Mouse (Mus musculus): Measurements from ENCODE around the gene Tmigd3. TPM values are rescaled to one million over a fixed set of nuclear protein-coding genes. Genes with fewer than 3 reads are reported as not detected.

Gene Tmigd3
- polyA plus RNA-seq, 1 experiment from 2014 or later = 0.44 TPM

DNA sequence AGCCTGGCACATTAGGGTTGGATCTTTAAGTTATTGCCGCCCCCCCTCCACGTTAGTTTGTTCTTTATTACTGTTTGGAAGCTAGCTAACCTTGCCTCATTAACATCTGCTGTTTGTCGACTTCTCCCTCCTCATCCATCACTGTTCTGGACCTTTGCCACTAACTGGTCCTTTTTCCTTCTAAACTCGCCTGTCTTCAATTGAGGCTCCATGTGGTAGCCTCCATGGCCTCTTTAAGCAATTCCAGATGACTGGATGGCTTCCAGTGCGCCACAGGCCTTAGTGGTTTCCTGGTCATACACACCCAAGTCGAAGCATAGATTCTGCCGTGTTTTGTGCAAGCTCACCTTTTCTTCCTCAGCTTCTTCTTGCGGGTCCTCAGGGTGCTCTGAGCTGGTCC is 16.9 kb upstream of the Tmigd3 start:
- WGBS = 73% methylated on average over 8 of the region's 8 CpGs
- H3K9me3 ChIP-seq (ENCODE audit: control insufficient read depth) = no peaks in the 10 kb centered on the region
- H3K27ac ChIP-seq (ENCODE audit: low read depth, low read length) = no peak overlapping the region

DNA sequence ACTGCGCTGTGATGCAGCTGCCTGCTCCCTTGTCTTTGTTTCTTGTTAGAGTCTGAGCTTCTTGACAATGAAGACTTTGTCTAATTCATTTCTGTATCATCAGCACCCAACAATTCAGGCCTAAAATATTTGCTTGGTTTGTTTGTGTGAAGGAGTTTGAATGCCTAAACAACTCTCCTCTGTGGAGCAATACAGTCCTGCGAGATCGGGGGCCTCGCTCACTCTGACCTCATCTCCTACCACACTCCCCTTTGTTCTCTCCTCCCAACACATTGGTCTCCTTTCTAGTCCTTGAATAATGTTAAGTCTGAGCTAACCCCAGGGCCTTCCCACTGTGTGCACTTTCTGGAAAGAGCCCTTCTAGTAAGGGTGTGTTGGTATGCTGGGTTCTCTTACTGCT is 15.9 kb upstream of the Tmigd3 start:
- no peak overlapping the region for H3K9ac ChIP-seq (ENCODE audit: low read depth, low read length)
- TF ChIP-seq CTCF (IDR thresholded peaks at IDR 0.05; ENCODE audit: low read depth) = no peak
- H3K4me2 ChIP-seq (replicated peaks; ENCODE audit: low read depth) = no peak overlapping the region
- no peaks in the 10 kb centered on the region for H3K27me3 ChIP-seq (replicated peaks; ENCODE audit: control insufficient read depth, insufficient read depth, low read length)
- no peaks in the 10 kb centered on the region for H3K4me1 ChIP-seq (replicated peaks; ENCODE audit: control insufficient read depth, insufficient read depth, low read length)
- 87% methylated on average over 4 of the region's 4 CpGs for WGBS
- ATAC-seq = no peak
- no peaks in the 10 kb centered on the region for H3K9me3 ChIP-seq (ENCODE audit: control insufficient read depth)
- H3K4me3 ChIP-seq (ENCODE audit: low read depth, low read length) = no peak overlapping the region
- no peaks in the 10 kb centered on the region for H3K36me3 ChIP-seq (ENCODE audit: control insufficient read depth, insufficient read depth)
- H3K27ac ChIP-seq (ENCODE audit: low read depth, low read length) = no peak overlapping the region

More for the DNA sequence above, 16.9 kb upstream of the Tmigd3 start:
- no peak overlapping the region for H3K4me2 ChIP-seq (replicated peaks; ENCODE audit: low read depth)
- H3K27me3 ChIP-seq (replicated peaks; ENCODE audit: control insufficient read depth, insufficient read depth, low read length) = no peaks in the 10 kb centered on the region
- H3K4me1 ChIP-seq (replicated peaks; ENCODE audit: control insufficient read depth, insufficient read depth, low read length) = no peaks in the 10 kb centered on the region
- no peaks in the 10 kb centered on the region for H3K36me3 ChIP-seq (ENCODE audit: control insufficient read depth, insufficient read depth)
- H3K9ac ChIP-seq (ENCODE audit: low read depth, low read length) = no peak overlapping the region
- TF ChIP-seq CTCF (IDR thresholded peaks at IDR 0.05; ENCODE audit: low read depth) = no peak
- ATAC-seq = no peak
- no peak overlapping the region for H3K4me3 ChIP-seq (ENCODE audit: low read depth, low read length)

DNA sequence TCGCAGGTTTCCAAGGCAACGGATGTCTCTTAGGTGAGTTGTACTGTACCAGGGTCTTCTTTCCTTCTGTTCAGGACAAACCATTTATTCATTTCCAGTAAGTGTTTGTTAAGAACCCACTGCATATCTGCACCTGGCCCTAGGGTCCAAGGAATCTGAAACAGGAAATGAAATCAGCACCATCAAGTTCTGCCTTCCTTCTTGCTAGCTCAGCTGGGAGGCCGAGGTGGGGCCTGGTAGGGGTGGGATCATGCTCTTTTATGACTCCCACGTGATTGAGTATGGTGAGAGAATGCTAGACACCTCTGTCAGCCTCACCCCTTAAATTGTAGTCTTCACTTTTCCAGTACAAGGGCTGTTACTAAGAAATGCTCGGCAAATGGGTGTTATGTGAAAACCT is 13.2 kb upstream of the Tmigd3 start:
- ATAC-seq = peak; percentile 57
- Histone ChIP-seq H3K4me1 (replicated peaks; ENCODE audit: control insufficient read depth, insufficient read depth, low read length) (no peaks in the 10 kb centered on the region), H3K27me3 (replicated peaks; ENCODE audit: control insufficient read depth, insufficient read depth, low read length) (no peaks in the 10 kb centered on the region), H3K9ac (ENCODE audit: low read depth, low read length) (no peak overlapping the region), H3K9me3 (ENCODE audit: control insufficient read depth) (no peaks in the 10 kb centered on the region), H3K36me3 (ENCODE audit: control insufficient read depth, insufficient read depth) (no peaks in the 10 kb centered on the region), H3K27ac (ENCODE audit: low read depth, low read length) (no peak overlapping the region), H3K4me3 (ENCODE audit: low read depth, low read length) (no peak overlapping the region), H3K4me2 (replicated peaks; ENCODE audit: low read depth) (no peak overlapping the region)
- TF ChIP-seq CTCF (IDR thresholded peaks at IDR 0.05; ENCODE audit: low read depth) = no peak
- WGBS = 49% methylated on average over 5 of the region's 5 CpGs

DNA sequence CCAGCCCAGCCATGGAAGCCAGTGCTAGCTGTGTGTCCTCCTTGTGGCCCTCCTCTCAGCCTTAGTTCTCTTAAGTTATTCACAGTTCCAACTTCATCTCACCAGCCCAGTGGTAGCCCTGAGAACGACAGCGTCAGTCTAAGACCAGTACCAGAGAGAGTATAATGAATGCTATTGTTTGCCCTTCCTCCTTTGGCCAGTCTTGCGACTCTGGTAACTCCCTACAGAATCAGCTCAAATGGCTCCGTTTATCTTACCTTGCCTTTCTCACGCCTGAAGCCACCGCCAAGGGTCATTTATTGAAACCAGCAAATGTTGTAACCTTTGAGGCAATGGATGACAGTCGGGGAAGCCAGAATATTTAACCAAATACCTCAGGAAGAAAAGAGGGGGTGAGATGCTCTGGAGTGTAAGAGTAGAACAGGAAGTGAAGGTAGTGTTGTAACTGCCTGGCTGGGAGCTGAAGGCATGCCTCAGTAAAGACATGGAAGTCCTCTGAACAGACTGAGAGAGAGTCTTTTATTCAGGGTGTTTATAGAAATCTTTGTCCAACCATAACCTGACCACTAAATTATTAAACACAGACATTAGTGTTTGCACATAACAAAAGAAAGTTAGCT is 8.8 kb upstream of the Tmigd3 start:
- Histone ChIP-seq H3K4me3 (ENCODE audit: low read depth, low read length) (no peak overlapping the region), H3K4me1 (replicated peaks; ENCODE audit: control insufficient read depth, insufficient read depth, low read length) (no peaks in the 10 kb centered on the region), H3K27me3 (replicated peaks; ENCODE audit: control insufficient read depth, insufficient read depth, low read length) (no peaks in the 10 kb centered on the region), H3K9ac (ENCODE audit: low read depth, low read length) (no peak overlapping the region), H3K36me3 (ENCODE audit: control insufficient read depth, insufficient read depth) (no peaks in the 10 kb centered on the region), H3K4me2 (replicated peaks; ENCODE audit: low read depth) (no peak overlapping the region), H3K27ac (ENCODE audit: low read depth, low read length) (no peak overlapping the region), H3K9me3 (ENCODE audit: control insufficient read depth) (no peaks in the 10 kb centered on the region)
- 33% methylated on average over 7 of the region's 7 CpGs for WGBS
- TF ChIP-seq CTCF (IDR thresholded peaks at IDR 0.05; ENCODE audit: low read depth) = no peak
- ATAC-seq = no peak

DNA sequence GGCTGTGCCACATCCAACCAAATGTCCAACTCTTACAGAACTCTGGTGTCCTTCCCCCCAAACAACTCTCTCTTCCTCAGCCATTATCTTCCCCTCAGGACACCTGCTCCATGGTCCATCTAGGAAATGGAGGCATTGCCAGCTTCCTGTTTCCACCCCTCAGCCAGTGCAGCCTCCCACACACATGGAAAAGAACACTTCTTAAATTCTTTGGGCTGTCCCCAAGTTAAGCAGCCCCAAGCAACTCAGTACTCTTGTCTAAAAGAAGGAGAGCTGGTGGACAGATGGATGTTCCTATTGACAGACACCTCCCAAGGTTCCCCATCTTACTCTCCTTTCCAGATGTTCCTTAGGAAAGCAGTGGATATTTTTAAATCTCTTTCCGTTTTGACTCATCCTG is 6.6 kb upstream of the Tmigd3 start:
- Histone ChIP-seq H3K4me2 (replicated peaks; ENCODE audit: low read depth) (no peak overlapping the region), H3K27ac (ENCODE audit: low read depth, low read length) (no peak overlapping the region), H3K4me3 (ENCODE audit: low read depth, low read length) (no peak overlapping the region), H3K27me3 (replicated peaks; ENCODE audit: control insufficient read depth, insufficient read depth, low read length) (no peaks in the 10 kb centered on the region), H3K9me3 (ENCODE audit: control insufficient read depth) (no peaks in the 10 kb centered on the region), H3K9ac (ENCODE audit: low read depth, low read length) (no peak overlapping the region), H3K4me1 (replicated peaks; ENCODE audit: control insufficient read depth, insufficient read depth, low read length) (peaks cover 6% of the 10 kb centered on the region; the same call in 1 of the 2 replicates), H3K36me3 (ENCODE audit: control insufficient read depth, insufficient read depth) (no peaks in the 10 kb centered on the region)
- WGBS = 71% methylated on average over 1 of the region's 1 CpGs
- TF ChIP-seq CTCF (IDR thresholded peaks at IDR 0.05; ENCODE audit: low read depth) = no peak
- ATAC-seq = no peak

DNA sequence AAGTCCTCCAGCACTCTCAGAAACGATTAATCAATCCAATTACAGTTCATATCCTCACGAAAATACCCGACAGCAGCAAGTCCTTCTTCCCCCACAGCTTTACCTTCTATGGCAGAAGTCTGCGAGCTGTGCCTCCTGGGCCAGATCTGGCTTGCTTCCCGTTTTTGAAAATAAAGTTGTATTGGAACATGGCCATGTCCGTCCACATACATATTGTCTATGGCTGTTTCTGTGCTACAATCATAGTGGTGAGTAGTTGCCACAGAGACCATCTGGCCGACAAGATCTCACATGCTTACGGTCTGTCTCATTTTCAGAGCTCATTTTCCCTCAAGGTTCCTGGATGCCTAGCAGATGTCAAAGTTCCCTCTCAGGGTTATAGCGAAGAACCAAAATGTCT is 5.6 kb upstream of the Tmigd3 start:
- Histone ChIP-seq H3K27me3 (replicated peaks; ENCODE audit: control insufficient read depth, insufficient read depth, low read length) (no peaks in the 10 kb centered on the region), H3K27ac (ENCODE audit: low read depth, low read length) (no peak overlapping the region), H3K9ac (ENCODE audit: low read depth, low read length) (no peak overlapping the region), H3K9me3 (ENCODE audit: control insufficient read depth) (no peaks in the 10 kb centered on the region), H3K36me3 (ENCODE audit: control insufficient read depth, insufficient read depth) (no peaks in the 10 kb centered on the region), H3K4me2 (replicated peaks; ENCODE audit: low read depth) (no peak overlapping the region), H3K4me3 (ENCODE audit: low read depth, low read length) (no peak overlapping the region), H3K4me1 (replicated peaks; ENCODE audit: control insufficient read depth, insufficient read depth, low read length) (peaks cover 6% of the 10 kb centered on the region; the same call in 1 of the 2 replicates)
- WGBS = 69% methylated on average over 9 of the region's 9 CpGs
- no peak for ATAC-seq
- TF ChIP-seq CTCF (IDR thresholded peaks at IDR 0.05; ENCODE audit: low read depth) = no peak

DNA sequence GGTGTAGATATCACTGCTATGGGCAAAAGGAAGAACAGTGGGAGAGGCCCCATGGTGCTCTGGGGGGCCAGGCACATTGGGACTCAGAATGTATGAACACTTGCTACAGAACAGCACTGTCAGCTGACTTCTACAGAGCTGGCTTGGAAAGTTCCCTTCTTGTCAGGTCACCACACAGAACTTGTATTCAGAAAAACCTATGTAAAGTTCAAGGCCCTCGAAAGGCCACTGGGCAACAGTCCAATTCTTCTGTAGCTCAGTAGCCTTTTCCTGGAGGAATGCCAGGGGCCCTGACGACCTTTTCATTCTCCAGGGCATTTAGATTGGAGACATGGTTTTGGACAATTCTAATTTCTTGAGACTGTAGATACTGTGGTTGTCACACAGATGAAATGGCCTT is 2.6 kb upstream of the Tmigd3 start:
- Histone ChIP-seq H3K27ac (ENCODE audit: low read depth, low read length) (no peak overlapping the region), H3K9me3 (ENCODE audit: control insufficient read depth) (no peaks in the 10 kb centered on the region), H3K4me1 (replicated peaks; ENCODE audit: control insufficient read depth, insufficient read depth, low read length) (peaks cover 6% of the 10 kb centered on the region; the same call in 1 of the 2 replicates), H3K4me3 (ENCODE audit: low read depth, low read length) (no peak overlapping the region), H3K27me3 (replicated peaks; ENCODE audit: control insufficient read depth, insufficient read depth, low read length) (no peaks in the 10 kb centered on the region), H3K9ac (ENCODE audit: low read depth, low read length) (no peak overlapping the region), H3K36me3 (ENCODE audit: control insufficient read depth, insufficient read depth) (no peaks in the 10 kb centered on the region), H3K4me2 (replicated peaks; ENCODE audit: low read depth) (no peak overlapping the region)
- no peak for TF ChIP-seq CTCF (IDR thresholded peaks at IDR 0.05; ENCODE audit: low read depth)
- ATAC-seq = no peak
- 38% methylated on average over 2 of the region's 2 CpGs for WGBS
